Mouse (Mus musculus) gonadal fat pad, adult 2 months (tissue): ENCODE data around the gene Ndufs8. TPM values are rescaled to one million over a fixed set of nuclear protein-coding genes. Genes with fewer than 3 reads are reported as not detected.

ENCODE experiments used
- DNase-seq: peaks from one replicate; pipeline ENCODE4 v3.0.0-alpha.2; 2012; ENCODE audit warnings: low read depth
- polyA plus RNA-seq: library from polyadenylated mRNA; depleted of rRNA; stranded (reverse); fragments of >200 nt; gene quantifications from 2 replicates; pipeline ENCODE4 v1.2.3, GENCODE M21; 2012

The Ndufs8 gene
- polyA plus RNA-seq, 1 experiment: 260 TPM

- no peak for DNase-seq
Observed at GRCm38 (mm10) chr19:3905261-3905969, 7.2 kb downstream of the Ndufs8 start.

GRCm38 (mm10) chr19:3904363-3904675 lies 8.3 kb downstream of the Ndufs8 start:
- no peak for DNase-seq

DNA sequence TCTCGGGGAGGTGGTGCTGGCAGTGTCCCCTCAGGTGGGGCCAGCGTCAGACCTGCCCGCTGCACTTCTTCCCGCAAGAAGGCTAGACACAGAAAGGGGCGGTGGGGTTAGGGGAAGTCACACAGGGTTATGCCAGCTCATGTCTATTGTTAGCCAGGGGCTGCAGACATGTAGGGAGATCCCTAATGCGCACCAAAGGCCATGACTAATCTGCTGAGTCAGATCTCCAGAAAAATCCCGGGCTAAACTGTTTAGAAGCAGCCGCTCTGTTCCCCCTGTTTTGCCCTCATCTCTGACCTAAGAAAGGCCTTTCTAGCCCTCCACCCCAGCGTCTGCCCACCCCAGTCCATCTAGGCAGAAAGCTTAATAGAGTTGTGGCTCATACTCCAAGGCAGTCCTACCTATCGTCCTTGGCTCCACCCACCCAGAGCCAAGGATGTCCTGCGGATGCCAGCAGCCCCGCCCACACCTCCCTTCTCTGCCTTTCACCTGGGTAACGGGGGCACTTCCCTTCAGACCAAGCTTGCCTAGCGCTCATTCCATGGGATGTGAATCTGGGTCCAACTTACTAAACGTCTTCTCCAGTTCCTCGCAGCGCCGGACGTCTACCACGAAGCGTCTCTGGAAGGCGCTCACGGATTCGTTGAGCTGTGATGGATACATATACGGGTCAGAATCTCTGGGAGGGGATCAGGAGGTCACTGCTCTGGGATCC lies 8.8 kb downstream of the Ndufs8 start:
- DNase-seq: no peak

- DNase-seq: no peak
Observed at GRCm38 (mm10) chr19:3902966-3903365, 9.6 kb downstream of the Ndufs8 start.

DNA sequence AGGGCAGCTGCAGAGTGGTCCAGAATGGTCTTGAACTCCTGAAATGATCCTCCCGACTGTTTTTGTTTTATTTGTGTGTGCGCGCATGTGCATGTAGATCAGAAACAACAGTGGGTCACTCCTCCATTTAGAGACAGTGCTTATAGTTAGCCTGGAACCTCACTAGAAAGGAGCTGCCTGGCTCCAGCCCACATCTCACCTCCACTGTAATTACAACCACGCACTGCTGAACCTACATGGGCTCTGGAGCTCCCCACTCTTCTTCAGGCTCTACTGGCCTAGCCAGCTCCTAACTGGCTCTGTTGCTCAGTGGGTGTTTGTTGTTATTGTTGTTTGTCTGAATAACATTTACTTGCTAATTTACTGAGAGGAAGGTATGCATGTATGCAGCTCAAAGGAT lies 13.0 kb downstream of the Ndufs8 start:
- no peak for DNase-seq

GRCm38 (mm10) chr19:3898952-3899351 lies 13.6 kb downstream of the Ndufs8 start:
- DNase-seq: no peak

GRCm38 (mm10) chr19:3897557-3897956 lies 15.0 kb downstream of the Ndufs8 start:
- no peak for DNase-seq

GRCm38 (mm10) chr19:3896208-3896607 lies 16.4 kb downstream of the Ndufs8 start:
- no peak for DNase-seq

DNA sequence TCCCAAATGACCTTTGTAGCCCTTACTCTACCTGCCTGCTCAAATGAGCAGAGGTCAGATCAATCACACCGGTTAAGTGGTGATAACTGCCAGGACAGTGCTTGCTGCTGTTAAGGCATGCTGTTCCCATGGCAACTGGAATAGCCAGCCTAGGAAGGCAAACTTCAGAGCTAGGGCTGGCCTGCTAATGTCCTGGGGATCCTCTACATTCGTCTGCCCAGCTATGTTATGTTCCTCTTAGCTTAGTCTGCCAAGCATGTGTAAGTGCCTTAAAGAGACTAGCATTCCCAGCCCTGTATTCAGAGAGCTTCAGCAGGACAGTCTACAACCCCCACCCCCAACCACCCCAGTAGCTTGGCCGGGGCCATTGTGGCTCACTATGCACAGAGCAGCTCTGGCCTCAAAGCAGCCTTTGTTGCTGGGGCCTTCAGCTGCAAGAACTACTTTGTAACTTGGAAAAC lies 17.4 kb downstream of the Ndufs8 start:
- DNase-seq: no peak

DNA sequence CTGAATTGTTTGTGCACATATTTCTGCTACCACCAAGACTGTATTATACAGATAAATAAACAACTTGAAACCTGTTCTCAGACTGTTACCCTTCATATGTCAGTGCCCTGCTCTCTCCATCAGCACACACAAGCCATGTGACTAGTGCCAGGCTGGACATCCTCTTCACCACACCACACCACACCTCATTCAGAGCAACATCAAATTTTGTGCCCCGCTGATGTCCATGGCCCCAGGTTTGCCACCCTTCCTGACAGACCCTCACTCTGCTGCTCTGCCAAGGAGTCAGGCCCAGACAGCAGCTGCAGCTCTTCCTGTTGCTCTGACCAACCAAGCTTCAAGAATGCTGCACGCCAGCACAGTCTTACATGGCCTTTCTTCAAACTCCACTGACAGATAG lies 18.3 kb downstream of the Ndufs8 start:
- DNase-seq: no peak

- DNase-seq: no peak
Observed at GRCm38 (mm10) chr19:3893545-3894116, 18.9 kb downstream of the Ndufs8 start.

- no peak for DNase-seq
Observed at GRCm38 (mm10) chr19:3890181-3890580, 22.4 kb downstream of the Ndufs8 start.

DNA sequence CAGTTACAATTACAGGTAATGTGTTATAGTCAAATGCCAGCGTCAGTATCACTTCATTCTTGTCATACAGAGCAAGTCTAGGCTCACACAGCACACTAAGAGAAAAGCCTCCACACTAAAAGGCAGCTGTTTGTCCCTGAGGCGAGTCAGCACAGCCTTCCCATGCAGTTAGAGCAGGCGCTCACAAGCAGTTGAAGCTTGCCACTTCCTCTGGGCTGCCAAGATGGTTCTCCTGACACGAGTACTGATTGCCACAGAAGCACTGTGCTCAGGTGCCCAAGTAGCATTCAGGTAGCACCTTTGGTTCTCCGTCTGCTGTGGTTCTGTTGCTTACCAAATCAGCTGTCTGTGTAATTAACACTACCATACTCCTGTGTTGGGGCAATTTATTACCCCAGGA lies 23.5 kb downstream of the Ndufs8 start:
- no peak for DNase-seq

DNA sequence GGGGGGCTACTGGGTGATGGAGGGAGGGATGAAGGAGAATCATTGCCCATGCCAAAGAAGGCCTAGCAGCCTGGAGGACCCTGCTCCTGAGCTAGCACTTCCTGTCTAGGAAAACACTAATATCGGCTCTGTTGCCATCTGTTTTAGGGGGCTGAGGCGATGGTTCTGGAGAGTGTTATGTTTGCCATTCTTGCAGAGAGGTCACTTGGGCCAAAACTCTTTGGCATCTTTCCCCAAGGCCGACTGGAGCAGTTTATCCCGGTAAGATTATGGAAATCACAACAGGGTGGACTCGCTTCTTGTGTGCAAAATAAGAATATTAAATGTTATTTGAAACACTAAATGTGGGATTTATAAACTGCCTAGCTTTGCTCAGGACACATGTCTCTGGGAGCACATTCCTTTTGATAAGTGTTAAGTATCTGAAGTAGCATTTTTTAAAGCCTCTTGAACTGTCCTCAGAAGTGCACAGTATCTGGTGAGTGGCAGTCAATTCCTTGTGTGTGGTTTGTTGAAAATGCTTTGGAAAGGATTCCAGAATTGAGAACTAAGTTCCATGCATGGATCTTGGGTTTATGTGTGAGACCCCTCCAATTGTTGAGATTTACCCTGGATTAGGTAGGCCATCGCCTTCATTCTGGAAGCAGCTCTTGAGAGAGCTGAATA lies 28.1 kb downstream of the Ndufs8 start:
- DNase-seq: no peak

- no peak for DNase-seq
Observed at GRCm38 (mm10) chr19:3882214-3882613, 30.4 kb downstream of the Ndufs8 start.

DNA sequence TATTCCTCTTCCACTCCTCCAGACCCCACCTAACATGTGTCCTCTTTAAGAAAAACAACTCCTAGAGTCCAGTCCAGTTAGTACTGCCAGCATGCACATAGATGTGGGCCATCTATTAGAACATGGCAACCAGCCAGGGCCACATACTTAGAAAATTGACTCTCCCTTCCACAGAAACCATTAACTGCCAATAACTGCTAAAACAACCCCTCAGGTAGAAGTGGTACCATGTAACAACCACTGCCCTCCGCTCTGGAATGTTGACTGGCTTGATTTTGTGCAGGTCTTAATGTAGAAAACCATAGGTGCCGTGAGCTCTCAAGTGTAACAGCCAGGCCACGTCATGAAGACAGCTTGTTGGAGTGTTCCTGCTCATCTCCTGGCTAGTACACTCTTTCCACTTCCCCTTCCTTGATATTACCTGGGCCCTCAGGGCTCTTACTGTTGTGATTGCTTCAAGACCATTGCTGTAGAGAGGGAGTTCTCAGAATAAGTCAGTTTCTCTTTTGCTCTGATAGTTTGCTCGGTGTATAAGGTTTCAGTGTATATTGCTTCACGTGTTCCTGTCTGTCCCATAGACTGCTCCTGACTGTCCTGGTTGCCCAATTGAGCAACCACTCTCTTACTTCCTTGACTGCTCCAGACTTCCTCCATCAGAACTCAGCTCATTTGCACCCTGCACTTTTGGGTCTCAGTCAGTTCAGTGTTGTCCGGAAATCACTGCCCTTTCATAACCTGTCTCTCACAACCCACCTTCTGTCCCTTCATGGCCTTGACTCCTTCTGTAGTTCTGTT lies 32.3 kb downstream of the Ndufs8 start:
- no peak for DNase-seq

- no peak for DNase-seq
Observed at GRCm38 (mm10) chr19:3875045-3875444, 37.5 kb downstream of the Ndufs8 start.

GRCm38 (mm10) chr19:3872373-3872772 lies 40.2 kb downstream of the Ndufs8 start:
- DNase-seq: no peak

- DNase-seq: no peak
Observed at GRCm38 (mm10) chr19:3871468-3871867, 41.1 kb downstream of the Ndufs8 start.

DNA sequence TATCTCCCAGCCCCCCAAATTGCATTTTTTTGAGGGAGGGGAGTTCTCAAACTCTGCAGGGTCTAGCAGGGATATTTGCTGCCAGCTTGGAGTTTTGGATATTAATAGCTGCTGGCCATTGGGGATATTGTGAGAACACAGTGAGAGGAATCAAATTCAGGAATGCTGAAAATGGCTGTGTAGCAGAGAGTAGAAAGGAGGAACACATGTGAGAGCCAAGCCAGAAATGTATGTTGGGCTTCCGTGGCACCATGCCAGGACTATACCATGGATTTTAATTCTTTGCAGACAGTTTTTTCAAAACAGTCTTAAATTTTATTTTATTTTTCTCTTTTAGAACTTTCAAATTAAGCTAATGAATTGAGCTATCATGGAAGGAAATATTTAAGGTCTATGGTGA lies 44.3 kb downstream of the Ndufs8 start:
- no peak for DNase-seq

- DNase-seq: no peak
Observed at GRCm38 (mm10) chr19:3864960-3865359, 47.6 kb downstream of the Ndufs8 start.

DNA sequence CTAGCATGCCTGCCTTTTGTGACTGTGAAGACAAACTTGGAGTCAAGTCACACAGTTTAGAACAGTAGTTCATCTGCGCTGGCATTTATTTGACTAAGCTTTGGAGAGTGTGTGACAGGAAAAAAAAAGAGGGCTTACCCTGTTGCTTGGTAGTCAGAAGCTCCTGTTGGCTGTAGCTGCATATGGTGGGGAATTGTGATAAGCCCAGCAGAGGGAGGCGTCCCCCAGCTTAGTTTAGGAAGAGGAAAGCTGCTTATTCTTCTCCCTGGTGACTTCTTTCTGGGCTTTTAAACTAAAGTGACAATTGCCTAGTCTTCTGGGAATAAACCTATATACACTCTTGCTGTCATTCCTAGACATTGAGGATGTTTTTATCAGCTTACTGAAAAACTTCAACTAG lies 49.9 kb downstream of the Ndufs8 start:
- no peak for DNase-seq
